Mouse (Mus musculus) liver, postnatal 0 days (tissue): ENCODE data around the gene Trib3.

Experiments
- CTCF ChIP-seq: sonication (generic); IDR thresholded peaks from 2 replicates; pipeline ENCODE4 v1.5.1; 2016; ENCODE audit warnings: antibody characterized with exemption, low read depth
- EP300 ChIP-seq: IDR thresholded peaks from 2 replicates; pipeline ENCODE4 v1.6.1; 2016; ENCODE audit warnings: antibody characterized with exemption, low read depth, mild to moderate bottlenecking

GRCm38 (mm10) chr2:152326654-152327053 lies 17.2 kb downstream of the Trib3 start:
- TF ChIP-seq CTCF, result no peak
- no peak for TF ChIP-seq EP300
